Comparison of ENCODE assay signal across 15 mouse cellular contexts in genomic region chr4:133686512-133686911, GRCm38 (mm10).
"Had no signal": no experiment of that assay in that cellular context is flagged by ENCODE, and none has a peak within 500 bp of the region (broad histone marks: within the 10 kb centered on the region; RNA-seq: fewer than 3 reads in every experiment).

No protein-coding gene starts in this region.

- H3K9me3 ChIP-seq: neural tube, embryonic 13.5 days; neural tube, embryonic 15.5 days; stomach, embryonic 15.5 days had no signal

- H3K27ac ChIP-seq: neural tube, embryonic 13.5 days; neural tube, embryonic 15.5 days; stomach, embryonic 15.5 days had no signal

- DNase-seq: retina, postnatal 1 day; right cerebral cortex, adult 18-20 months; right cerebral cortex, postnatal 14 days; right cerebral cortex, postnatal 25 days; right cerebral cortex, postnatal 4 days; spleen, adult 18-20 months; thymus, adult 18-20 months; thymus, adult 2 months; thymus, postnatal 14 days; thymus, postnatal 25 days; thymus, postnatal 36 days; thymus, postnatal 4 days had no signal

- H3K9ac ChIP-seq: neural tube, embryonic 13.5 days; neural tube, embryonic 15.5 days; stomach, embryonic 15.5 days had no signal

- H3K4me3 ChIP-seq: neural tube, embryonic 13.5 days; neural tube, embryonic 15.5 days; stomach, embryonic 15.5 days had no signal

- H3K4me2 ChIP-seq: neural tube, embryonic 13.5 days; neural tube, embryonic 15.5 days; stomach, embryonic 15.5 days had no signal

- H3K27me3 ChIP-seq: neural tube, embryonic 13.5 days; neural tube, embryonic 15.5 days; stomach, embryonic 15.5 days had no signal
